Mouse (Mus musculus) limb, embryonic 11.5 days (tissue): ENCODE data around the gene Pmm1. TPM values are rescaled to one million over a fixed set of nuclear protein-coding genes. Genes with fewer than 3 reads are reported as not detected.
"Not testable (repeated sequence)": the region's sequence is repeated elsewhere in the genome, so short reads cannot be mapped to it uniquely, and the experiment has no call there.

Experiments
- ATAC-seq: fragments of 200-750 bp; cut with Nextera tagmentation; 2 replicates; pipeline ENCODE4 v1.8.0; 2017; ENCODE audit warnings: low read depth; ENCODE audit not compliant: insufficient number of reproducible peaks, low FRiP score, low TSS enrichment
- DNase-seq: peaks from one replicate; pipeline ENCODE4 v3.0.0-alpha.2; 2015; ENCODE audit warnings: low spot score
- H3K27ac ChIP-seq: fragments of 300-500 bp; sonication (generic); replicated peaks from 2 replicates; pipeline ENCODE4 v1.5.1; 2014; ENCODE audit warnings: low read depth, mild to moderate bottlenecking, low read length
- H3K27me3 ChIP-seq: fragments of 300-500 bp; sonication (generic); 2 replicates; pipeline ENCODE4 v1.6.1; 2014; ENCODE audit warnings: mild to moderate bottlenecking, low read length, mixed read lengths; ENCODE audit not compliant: control insufficient read depth, insufficient read depth
- H3K36me3 ChIP-seq: fragments of 300-500 bp; sonication (generic); 2 replicates; pipeline ENCODE4 v1.6.1; 2014; ENCODE audit warnings: mild to moderate bottlenecking, low read length, moderate library complexity, mixed read lengths; ENCODE audit not compliant: control insufficient read depth, insufficient read depth
- H3K4me1 ChIP-seq: fragments of 300-500 bp; sonication (generic); 2 replicates; pipeline ENCODE4 v1.6.1; 2014; ENCODE audit warnings: low read length, mixed read lengths; ENCODE audit not compliant: control insufficient read depth, insufficient read depth
- H3K4me2 ChIP-seq: fragments of 300-500 bp; sonication (generic); 2 replicates; pipeline ENCODE4 v1.6.1; 2014; ENCODE audit warnings: low read depth, mild to moderate bottlenecking, moderate library complexity; ENCODE audit not compliant: severe bottlenecking
- H3K4me3 ChIP-seq: fragments of 300-500 bp; sonication (generic); 2 replicates; pipeline ENCODE4 v1.5.1; 2014; ENCODE audit warnings: low read depth, low read length
- H3K9ac ChIP-seq: fragments of 300-500 bp; sonication (generic); 2 replicates; pipeline ENCODE4 v1.6.1; 2014; ENCODE audit warnings: mild to moderate bottlenecking, low read length
- H3K9me3 ChIP-seq: fragments of 300-500 bp; sonication (generic); 2 replicates; pipeline ENCODE4 v1.6.1; 2016; ENCODE audit warnings: low read length; ENCODE audit not compliant: control insufficient read depth
- WGBS: fragments of 180-500 bp; shearing (Covaris S2); extraction: QIAGEN DNeasy Blood & Tissue Kit; methylation state at CpG from one replicate; pipeline ENCODE4 v1.1.7; 2014; 5-methylcytosine and 5-hydroxymethylcytosine counted together
- polyA plus RNA-seq: library from polyadenylated mRNA; unstranded; fragments of >200 nt; fragmentation: Nextera tagmentation; extraction: Ambion mirVana; gene quantifications from 2 replicates; pipeline ENCODE4 v1.2.1, GENCODE M21; 2014

Gene Pmm1
- polyA plus RNA-seq, 1 experiment from 2014 or later: 16.0 TPM

DNA sequence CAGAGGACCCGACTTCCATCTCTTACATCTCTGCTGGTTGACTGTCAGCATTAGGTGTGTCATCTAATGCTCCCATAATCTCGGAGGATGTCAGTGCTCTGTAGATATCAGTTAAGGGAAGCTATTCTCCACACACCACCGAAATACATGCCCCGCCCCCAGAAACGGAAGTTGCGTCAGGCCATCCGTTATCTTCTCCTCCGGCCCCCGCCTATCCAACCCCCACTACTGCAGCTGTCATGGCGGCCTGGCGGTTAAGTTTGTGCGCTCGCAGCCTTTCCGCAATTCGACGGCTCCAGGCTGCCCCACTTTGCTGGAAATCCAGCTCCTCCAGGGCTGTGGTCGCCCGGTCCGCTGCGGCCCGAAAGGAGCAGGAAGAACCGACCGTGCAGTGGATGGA lies 19.6 kb upstream of the Pmm1 start, which contains the start of gene 1700029P11Rik:
Gene 1700029P11Rik, plus strand, starts transcription at position 220 of the 400 bp plus-strand sequence.
- DNase-seq (no peak), ATAC-seq (no peak)
- 92% methylated on average over 23 of the region's 23 CpGs for WGBS

DNA sequence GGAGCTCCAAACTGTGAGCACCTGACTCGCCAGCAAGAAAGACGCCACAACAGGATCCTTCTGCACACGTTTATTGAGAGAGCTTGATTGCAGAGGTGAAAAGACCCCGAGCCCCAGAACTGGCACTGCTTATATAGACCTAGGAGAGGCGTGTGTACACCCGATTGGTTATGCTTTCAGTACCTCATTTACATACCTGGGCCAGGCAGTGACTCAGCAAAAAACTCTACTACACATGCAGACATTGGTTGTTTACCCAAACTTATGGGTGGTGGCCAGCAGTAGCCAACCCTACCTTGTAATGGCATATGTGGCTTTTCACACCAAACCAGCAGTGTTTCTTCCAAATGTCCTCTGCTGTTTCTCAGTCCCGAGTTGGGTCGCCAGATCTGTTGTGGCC lies 14.4 kb upstream of the Pmm1 start:
- DNase-seq, H3K9me3 ChIP-seq, ATAC-seq, H3K27ac ChIP-seq, H3K36me3 ChIP-seq, H3K4me3 ChIP-seq, H3K27me3 ChIP-seq, H3K9ac ChIP-seq, H3K4me2 ChIP-seq, H3K4me1 ChIP-seq: not testable (repeated sequence)
- 94% methylated on average over 8 of the region's 8 CpGs for WGBS

More for the DNA sequence above, 19.6 kb upstream of the Pmm1 start, which contains the start of gene 1700029P11Rik:
- Histone ChIP-seq H3K27me3 (no peaks in the 10 kb centered on the region), H3K27ac (no peak within 1 kb of the TSS), H3K4me3 (no peak within 1 kb of the TSS), H3K4me2 (no peak within 1 kb of the TSS), H3K4me1 (no peaks in the 10 kb centered on the region), H3K36me3 (no peaks in the 10 kb centered on the region), H3K9me3 (no peaks in the 10 kb centered on the region), H3K9ac (no peak within 1 kb of the TSS)

DNA sequence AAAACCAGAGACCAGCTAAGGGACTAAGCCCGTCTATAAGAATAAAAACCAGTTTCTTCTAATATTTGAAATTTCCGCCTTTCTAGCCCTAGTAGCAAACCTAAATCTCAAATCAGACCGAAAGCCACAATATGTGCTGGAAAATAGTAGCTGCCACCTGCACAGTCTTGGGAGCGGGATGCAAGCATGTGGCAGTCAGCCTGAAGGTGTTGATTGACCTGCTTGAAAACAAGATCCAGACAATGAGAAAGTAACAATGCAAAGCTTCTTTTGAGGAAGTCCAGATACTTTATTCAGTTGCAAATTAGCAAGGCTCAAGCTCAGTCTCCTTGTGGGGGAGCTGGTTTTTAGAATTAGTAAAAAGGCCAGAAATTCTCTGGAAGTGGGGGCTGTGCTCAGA lies 9.8 kb upstream of the Pmm1 start:
- H3K4me2 ChIP-seq, ATAC-seq, H3K9ac ChIP-seq, H3K27ac ChIP-seq, H3K4me3 ChIP-seq, H3K27me3 ChIP-seq, H3K9me3 ChIP-seq, DNase-seq, H3K36me3 ChIP-seq, H3K4me1 ChIP-seq: not testable (repeated sequence)
- WGBS: 90% methylated on average over 4 of the region's 4 CpGs

DNA sequence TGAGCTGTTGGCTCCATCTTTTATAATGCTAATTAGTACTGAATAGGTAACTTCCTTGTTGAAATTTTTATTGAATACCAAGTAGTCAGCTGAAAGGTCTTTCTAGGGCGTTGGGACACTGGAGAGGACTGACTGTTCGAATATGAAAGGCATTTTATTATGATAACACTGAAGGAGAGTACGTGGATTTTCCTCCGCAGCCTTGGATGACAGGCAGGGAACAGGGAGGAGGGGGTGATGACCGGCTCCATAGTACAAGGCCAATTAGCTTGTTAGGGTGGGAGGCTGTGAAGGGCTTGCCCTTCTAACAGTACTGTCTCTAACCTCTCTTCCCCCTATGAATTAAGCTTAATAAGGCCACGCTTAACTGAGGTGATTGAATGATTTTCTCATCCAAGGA lies 8.9 kb upstream of the Pmm1 start:
- not testable (repeated sequence) for H3K9ac ChIP-seq, ATAC-seq, H3K27ac ChIP-seq

DNA sequence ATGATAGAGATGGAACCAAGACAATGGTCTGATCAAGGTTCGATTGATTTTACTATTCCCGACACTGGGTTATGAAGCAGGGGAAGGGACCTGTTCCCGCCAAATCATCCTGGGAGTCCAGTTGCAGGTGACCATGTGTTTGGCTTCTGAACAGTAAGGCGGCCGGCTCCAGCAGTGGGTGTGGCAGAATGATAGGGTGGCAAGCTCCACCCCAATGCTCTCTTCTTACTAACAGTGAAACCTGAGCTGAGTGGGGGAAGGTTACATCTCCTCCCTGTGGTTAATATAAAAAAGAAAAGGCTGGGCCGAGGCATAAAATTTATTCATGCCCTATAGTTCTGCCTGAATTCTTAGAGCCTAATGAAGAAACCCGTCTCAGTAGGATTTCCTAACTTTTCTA lies 8.4 kb upstream of the Pmm1 start:
- Histone ChIP-seq H3K9ac (no peak overlapping the region), H3K4me2 (no peak overlapping the region), H3K9me3 (no peaks in the 10 kb centered on the region), H3K4me1 (no peaks in the 10 kb centered on the region), H3K27me3 (no peaks in the 10 kb centered on the region), H3K4me3 (no peak overlapping the region), H3K36me3 (no peaks in the 10 kb centered on the region), H3K27ac (no peak overlapping the region)
- ATAC-seq (no peak), DNase-seq (peak; percentile 40)
- 55% methylated on average over 7 of the region's 7 CpGs for WGBS

More for the DNA sequence above, 8.9 kb upstream of the Pmm1 start:
- H3K4me3 ChIP-seq, H3K9me3 ChIP-seq, DNase-seq, H3K4me1 ChIP-seq, H3K4me2 ChIP-seq, H3K36me3 ChIP-seq, H3K27me3 ChIP-seq: not testable (repeated sequence)
- 77% methylated on average over 6 of the region's 6 CpGs for WGBS

DNA sequence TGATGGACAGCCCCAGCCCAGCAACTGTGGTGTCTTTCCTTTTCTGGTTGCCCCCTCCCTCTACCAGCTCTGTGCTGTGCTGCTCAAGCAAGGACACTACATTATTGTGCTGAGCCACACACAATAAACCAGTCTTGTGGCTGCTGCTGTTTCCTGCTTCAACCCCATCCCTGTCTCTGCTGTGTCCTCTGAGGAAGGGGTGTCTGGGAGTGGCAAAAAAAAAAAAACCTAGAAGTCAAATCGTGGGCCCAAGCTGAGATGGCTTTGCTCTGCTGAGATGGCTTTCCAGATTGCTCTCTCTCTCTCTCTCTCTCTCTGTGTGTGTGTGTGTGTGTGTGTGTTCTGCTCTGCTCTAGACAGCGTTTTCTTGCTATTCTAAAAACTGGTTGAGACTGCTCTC lies 7.7 kb upstream of the Pmm1 start:
- DNase-seq: no peak
- WGBS: 55% methylated on average over 2 of the region's 2 CpGs
- Histone ChIP-seq H3K36me3 (no peaks in the 10 kb centered on the region), H3K27me3 (no peaks in the 10 kb centered on the region), H3K4me1 (no peaks in the 10 kb centered on the region), H3K9ac (no peak overlapping the region), H3K27ac (no peak overlapping the region), H3K4me3 (no peak overlapping the region), H3K4me2 (no peak overlapping the region), H3K9me3 (no peaks in the 10 kb centered on the region)
- ATAC-seq: no peak

DNA sequence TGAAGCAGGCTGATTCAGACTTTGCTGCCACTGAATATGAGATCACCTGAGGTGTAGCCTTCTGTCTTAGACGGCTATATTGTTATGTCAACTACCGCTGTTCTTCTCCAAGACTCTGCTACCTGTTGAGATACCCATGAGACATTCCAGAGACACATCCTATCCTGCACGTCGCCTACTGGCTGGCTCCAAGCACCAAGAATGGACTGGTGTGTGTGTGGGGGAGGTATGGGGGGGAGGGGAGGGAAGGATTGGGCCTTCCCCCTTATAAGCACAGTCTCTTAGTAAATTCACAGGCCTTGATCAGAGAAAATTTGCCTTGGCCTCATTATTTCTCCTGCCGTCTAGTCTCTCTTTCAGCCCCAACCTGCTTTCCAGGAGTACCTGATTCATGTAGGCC lies 7.1 kb upstream of the Pmm1 start:
- no peaks in the 10 kb centered on the region for H3K36me3 ChIP-seq
- 87% methylated on average over 5 of the region's 5 CpGs for WGBS
- no peaks in the 10 kb centered on the region for H3K9me3 ChIP-seq
- no peaks in the 10 kb centered on the region for H3K27me3 ChIP-seq
- no peak for DNase-seq
- no peak overlapping the region for H3K4me2 ChIP-seq
- ATAC-seq: no peak
- H3K4me1 ChIP-seq: no peaks in the 10 kb centered on the region
- no peak overlapping the region for H3K4me3 ChIP-seq
- H3K27ac ChIP-seq: no peak overlapping the region
- H3K9ac ChIP-seq: no peak overlapping the region

DNA sequence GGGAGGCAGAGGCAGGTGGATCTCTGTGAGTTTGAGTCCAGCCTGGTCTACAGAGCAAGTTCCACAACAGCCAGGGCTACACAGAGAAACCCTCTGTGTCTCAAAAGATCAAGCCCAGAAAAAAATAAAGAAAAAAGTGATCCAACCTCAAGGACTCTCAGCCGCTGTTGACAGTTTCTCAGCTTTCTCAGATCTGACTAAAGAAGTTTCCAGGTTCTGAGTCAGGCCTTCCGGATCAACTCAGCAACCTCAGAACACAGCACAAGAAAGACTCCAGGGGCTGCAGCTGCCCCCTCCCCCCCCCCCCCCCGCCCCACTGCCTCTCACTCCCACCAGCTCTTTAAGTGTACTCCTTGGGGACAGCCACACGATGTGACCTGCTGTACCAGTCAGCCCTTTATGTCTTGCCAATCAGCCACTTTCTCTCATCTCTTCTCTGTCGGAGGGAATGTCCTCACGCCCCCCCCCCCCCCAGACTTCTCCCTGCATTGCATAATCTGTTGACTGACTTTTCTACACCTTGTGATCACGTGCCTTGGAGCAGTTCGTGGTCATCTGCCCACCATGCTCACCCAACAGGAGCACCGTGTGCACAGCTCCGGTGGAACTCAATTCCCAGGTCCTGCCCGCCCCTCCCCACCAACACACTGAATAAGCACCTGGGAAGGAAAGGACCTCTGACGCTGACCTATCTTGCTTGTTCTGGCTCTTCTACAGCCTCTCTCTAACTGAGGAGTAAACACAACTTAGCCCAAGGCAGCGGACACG lies 5.5 kb upstream of the Pmm1 start:
- Histone ChIP-seq H3K4me3 (no peak overlapping the region), H3K9me3 (no peaks in the 10 kb centered on the region), H3K4me2 (no peak overlapping the region), H3K36me3 (no peaks in the 10 kb centered on the region), H3K9ac (no peak overlapping the region), H3K4me1 (no peaks in the 10 kb centered on the region), H3K27me3 (no peaks in the 10 kb centered on the region), H3K27ac (no peak overlapping the region)
- ATAC-seq (no peak), DNase-seq (no peak)
- 90% methylated on average over 12 of the region's 14 CpGs for WGBS
